Mouse (Mus musculus) C2C12 (cell line): Measurements from ENCODE around the gene Dgkg.

Experiments
- CTCF ChIP-seq: IDR thresholded peaks from one replicate; pipeline ENCODE4 v1.5.1; 2011; ENCODE audit not compliant: control insufficient read depth, insufficient read depth, insufficient read length
- MAX ChIP-seq: IDR thresholded peaks from one replicate; pipeline ENCODE4 v1.6.1; 2011; ENCODE audit warnings: mild to moderate bottlenecking, control low read depth
- USF1 ChIP-seq: IDR thresholded peaks from one replicate; pipeline ENCODE4 v1.6.1; 2011; ENCODE audit warnings: low read depth, mild to moderate bottlenecking, control low read depth, moderate library complexity

- TF ChIP-seq USF1 (no peak), CTCF (no peak), MAX (no peak)
Observed at GRCm38 (mm10) chr16:22589619-22590018, 67.4 kb downstream of the Dgkg start.
